In genomic region chr19:47402976-47403375, GRCm38 (mm10) we compare ENCODE assay signal across 9 mouse cellular contexts.
DNase-seq lines count a peak whose midpoint lies in the region; ATAC-seq lines count a peak whose summit lies in the region.
"Had no signal": no experiment of that assay in that cellular context is flagged by ENCODE, and none has a peak within 500 bp of the region (broad histone marks: within the 10 kb centered on the region; RNA-seq: fewer than 3 reads in every experiment).

No protein-coding gene starts in this region.

- H3K9me3 ChIP-seq in kidney, embryonic 15.5 days (replicated peaks) = no peaks in the 10 kb centered on the region
- H3K9me3 ChIP-seq in erythroblast, embryonic 14.5 days (ENCODE audit: control insufficient read depth, low read length) = peaks cover 8% of the 10 kb centered on the region
- no peaks in the 10 kb centered on the region for H3K9me3 ChIP-seq in intestine, embryonic 14.5 days (ENCODE audit: control insufficient read depth, low read length)
- H3K9me3 ChIP-seq: G1E had no signal

- H3K36me3 ChIP-seq in kidney, embryonic 15.5 days = 0 out of 2 replicates have a peak, but pooled peaks cover 6% of the 10 kb centered on the region
- peaks cover 30% of the 10 kb centered on the region for H3K36me3 ChIP-seq in erythroblast, embryonic 14.5 days (ENCODE audit: control insufficient read depth)
- H3K36me3 ChIP-seq in intestine, embryonic 14.5 days (ENCODE audit: control insufficient read depth, insufficient read depth, low read length) = 0 out of 2 replicates have a peak, but pooled peaks cover 3% of the 10 kb centered on the region
- H3K36me3 ChIP-seq: G1E had no signal

- ATAC-seq in kidney, embryonic 15.5 days (replicated peaks; ENCODE audit: low FRiP score) = peak; percentile 91
- peak; percentile 90 for ATAC-seq in intestine, embryonic 14.5 days (replicated peaks; ENCODE audit: low FRiP score, low TSS enrichment, low read depth)
- peak; percentile 28; the same call in 1 of the 2 replicates for ATAC-seq in megakaryocyte, adult 5-6 weeks (ENCODE audit: poor library complexity, severe bottlenecking)

- H3K27ac ChIP-seq in kidney, embryonic 15.5 days = peak overlapping the region; percentile 75
- H3K27ac ChIP-seq in intestine, embryonic 14.5 days (ENCODE audit: low read depth) = peak overlapping the region; percentile 87

- H3K4me1 ChIP-seq in kidney, embryonic 15.5 days = peaks cover 52% of the 10 kb centered on the region
- H3K4me1 ChIP-seq in erythroblast, embryonic 14.5 days (ENCODE audit: control insufficient read depth) = peaks cover 97% of the 10 kb centered on the region
- peaks cover 29% of the 10 kb centered on the region for H3K4me1 ChIP-seq in intestine, embryonic 14.5 days (replicated peaks; ENCODE audit: control insufficient read depth, insufficient read depth, low read length)

- H3K27me3 ChIP-seq in kidney, embryonic 15.5 days = no peaks in the 10 kb centered on the region
- no peaks in the 10 kb centered on the region for H3K27me3 ChIP-seq in erythroblast, embryonic 14.5 days (ENCODE audit: control insufficient read depth)
- H3K27me3 ChIP-seq in intestine, embryonic 14.5 days (replicated peaks; ENCODE audit: control insufficient read depth, insufficient read depth, low read length) = no peaks in the 10 kb centered on the region

- no peak overlapping the region for H3K9ac ChIP-seq in kidney, embryonic 15.5 days
- H3K9ac ChIP-seq in intestine, embryonic 14.5 days (ENCODE audit: low read length) = no peak overlapping the region

- 0 out of 2 replicates have a peak overlapping the region, but pooled peaks have one; percentile 1 for H3K4me2 ChIP-seq in kidney, embryonic 15.5 days
- peak overlapping the region; percentile 22; the same call in 1 of the 2 replicates for H3K4me2 ChIP-seq in intestine, embryonic 14.5 days (ENCODE audit: low read length)

- H3K4me3 ChIP-seq in kidney, embryonic 15.5 days (replicated peaks) = no peak overlapping the region
- H3K4me3 ChIP-seq in erythroblast, embryonic 14.5 days (replicated peaks) = peak overlapping the region; percentile 54
- H3K4me3 ChIP-seq in intestine, embryonic 14.5 days (ENCODE audit: low read depth, low read length) = no peak overlapping the region

- no peak for DNase-seq in kidney, adult 18-20 months
- peak; percentile 69 for DNase-seq in intestine, embryonic 14.5 days (ENCODE audit: low spot score)
- DNase-seq in right cerebral cortex, postnatal 10 days (ENCODE audit: low spot score in 2 of 2) = no peak
- DNase-seq in thymus, postnatal 25 days = no peak
- no peak for DNase-seq in left cerebral cortex, adult 18-20 months (ENCODE audit: low spot score in 2 of 2)

- 12% methylated on average over 6 of the region's 6 CpGs for WGBS in kidney, embryonic 15.5 days
- 7% methylated on average over 6 of the region's 6 CpGs for WGBS in intestine, embryonic 14.5 days

Comparison
In these comparisons a context has a peak if more than half of its experiments do, and no peak if none do; other contexts are left out.
1. ATAC-seq: peak in every context shown above with its lines; median percentile 91 in kidney, embryonic 15.5 days; 90 in intestine, embryonic 14.5 days; 28 in megakaryocyte, adult 5-6 weeks.